Mouse (Mus musculus) layer of hippocampus, adult 9-11 months (tissue): ENCODE results near the gene Ralgapa2.

Source experiments
- DNase-seq: peaks from one replicate; pipeline ENCODE4 v3.0.0; 2022

Ralgapa2 gene

GRCm38 (mm10) chr2:146256321-146256875 lies 255.7 kb downstream of the Ralgapa2 start:
- peak; percentile 27 for DNase-seq

DNA sequence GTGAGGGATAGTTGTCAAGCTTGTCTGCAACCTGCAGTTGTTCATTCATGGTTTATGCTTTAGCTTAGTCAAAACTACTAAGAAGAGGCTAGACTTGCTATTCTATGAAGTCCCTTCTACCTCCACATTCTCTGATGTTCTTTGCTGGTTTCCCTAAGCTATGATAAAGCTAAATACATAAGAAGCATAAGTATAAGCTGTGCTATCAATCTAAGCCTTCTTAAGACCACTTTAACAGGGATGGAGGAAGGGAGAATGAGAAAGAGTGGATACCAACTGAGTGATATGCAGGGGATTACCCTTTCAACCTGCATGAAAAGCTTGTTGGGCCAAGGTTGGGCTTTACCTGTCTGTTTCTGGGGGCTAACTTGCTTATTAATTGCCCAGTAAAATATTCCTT lies 256.5 kb downstream of the Ralgapa2 start:
- no peak for DNase-seq

DNA sequence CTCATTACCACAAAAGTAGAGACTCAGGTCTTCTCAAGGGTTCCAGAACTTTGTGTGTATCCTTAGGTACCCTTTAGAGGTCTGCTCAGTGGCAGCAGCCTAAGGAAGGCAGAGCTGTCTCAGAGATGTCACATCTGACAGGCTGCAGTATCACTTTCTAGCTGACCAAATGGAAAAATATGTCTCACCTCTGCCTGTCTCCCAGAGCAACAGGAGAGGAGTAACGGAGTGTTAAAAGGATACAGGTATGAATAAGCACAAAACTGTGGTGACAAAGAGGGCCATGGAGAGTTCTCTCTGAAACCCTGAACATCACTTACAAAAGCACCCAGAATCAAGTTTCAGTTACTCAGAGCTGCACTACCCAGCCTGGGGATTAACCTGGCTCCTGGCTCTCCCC lies 257.8 kb downstream of the Ralgapa2 start:
- no peak for DNase-seq

GRCm38 (mm10) chr2:146250236-146250904 lies 261.8 kb downstream of the Ralgapa2 start:
- no peak for DNase-seq

DNA sequence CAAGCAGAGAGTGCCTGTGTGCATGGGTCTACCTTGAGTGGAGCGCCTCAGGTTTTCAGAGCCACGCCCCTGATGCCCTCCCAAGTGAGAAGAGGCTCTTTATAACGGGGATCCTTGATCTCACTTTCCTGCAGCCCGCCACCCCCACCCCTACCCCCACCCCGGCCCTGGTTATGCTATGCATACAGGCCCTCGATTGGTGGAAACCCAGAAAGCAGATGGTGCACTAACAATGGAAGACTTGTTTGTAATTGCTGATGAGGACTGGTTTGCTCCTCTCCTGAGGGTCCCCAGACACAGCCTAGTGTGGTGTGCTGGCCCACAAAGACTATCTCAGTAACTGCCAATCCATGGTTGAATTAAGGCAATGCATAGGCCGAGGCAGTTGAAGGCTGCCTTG lies 263.1 kb downstream of the Ralgapa2 start:
- no peak for DNase-seq

- DNase-seq = no peak
Measured at GRCm38 (mm10) chr2:146247576-146247975, 264.6 kb downstream of the Ralgapa2 start.

- DNase-seq = no peak
Measured at GRCm38 (mm10) chr2:146246409-146247075, 265.6 kb downstream of the Ralgapa2 start.

- DNase-seq = no peak
Measured at GRCm38 (mm10) chr2:146245401-146245800, 266.7 kb downstream of the Ralgapa2 start.

- DNase-seq = no peak
Measured at GRCm38 (mm10) chr2:146244049-146244448, 268.1 kb downstream of the Ralgapa2 start.

GRCm38 (mm10) chr2:146239196-146239747 lies 272.9 kb downstream of the Ralgapa2 start:
- DNase-seq = no peak

GRCm38 (mm10) chr2:146231485-146231884 lies 280.7 kb downstream of the Ralgapa2 start:
- DNase-seq = no peak

GRCm38 (mm10) chr2:146228435-146228834 lies 283.7 kb downstream of the Ralgapa2 start:
- DNase-seq = no peak

- no peak for DNase-seq
Measured at GRCm38 (mm10) chr2:146227646-146228045, 284.5 kb downstream of the Ralgapa2 start.

DNA sequence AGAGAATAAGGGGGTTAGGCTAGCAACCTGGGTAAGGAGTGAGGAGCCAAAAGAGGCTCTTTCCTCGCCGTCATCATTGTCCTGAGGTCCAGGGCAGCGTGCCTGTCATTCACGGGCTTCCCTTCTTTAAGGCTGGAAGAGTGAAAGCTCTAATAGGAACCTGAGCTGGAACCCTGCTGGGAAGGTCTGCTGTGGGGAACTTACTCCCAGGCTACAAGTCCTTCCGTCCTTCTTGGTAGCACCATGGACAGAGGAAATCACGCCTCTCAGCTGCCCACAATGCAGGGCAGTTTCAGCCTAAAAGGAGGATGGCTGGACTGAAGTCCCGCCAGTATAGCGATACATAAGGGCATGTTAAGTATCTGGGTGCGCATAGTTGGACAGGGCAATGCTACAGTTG lies 285.7 kb downstream of the Ralgapa2 start:
- no peak for DNase-seq

GRCm38 (mm10) chr2:146225818-146226217 lies 286.3 kb downstream of the Ralgapa2 start:
- no peak for DNase-seq

- no peak for DNase-seq
Measured at GRCm38 (mm10) chr2:146224141-146224540, 288.0 kb downstream of the Ralgapa2 start.

DNA sequence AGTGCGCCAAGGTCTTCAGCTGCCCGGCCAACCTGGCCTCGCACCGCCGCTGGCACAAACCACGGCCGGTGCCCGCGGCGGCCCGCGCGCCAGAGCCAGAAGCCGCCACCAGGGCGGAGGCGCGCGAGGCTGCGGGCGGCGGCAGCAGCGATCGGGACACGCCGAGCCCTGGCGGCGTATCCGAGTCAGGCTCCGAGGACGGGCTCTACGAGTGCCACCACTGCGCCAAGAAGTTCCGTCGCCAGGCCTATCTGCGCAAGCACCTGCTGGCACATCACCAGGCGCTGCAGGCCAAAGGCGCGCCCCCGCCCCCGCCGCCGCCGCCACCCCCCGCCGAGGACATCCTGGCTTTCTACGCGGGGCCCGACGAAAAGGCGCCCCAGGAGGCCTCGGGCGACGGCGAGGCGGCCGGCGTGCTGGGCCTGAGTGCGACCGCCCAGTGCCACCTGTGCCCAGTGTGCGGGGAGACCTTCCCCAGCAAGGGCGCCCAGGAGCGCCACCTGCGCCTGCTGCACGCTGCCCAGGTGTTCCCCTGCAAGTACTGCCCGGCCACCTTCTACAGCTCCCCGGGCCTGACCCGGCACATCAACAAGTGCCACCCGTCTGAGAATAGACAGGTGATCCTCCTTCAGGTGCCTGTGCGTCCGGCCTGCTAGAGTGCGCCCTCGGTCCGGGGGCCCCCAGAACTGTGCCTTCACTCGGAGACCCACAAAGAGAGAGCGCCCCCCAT lies 288.8 kb downstream of the Ralgapa2 start:
- no peak for DNase-seq

- no peak for DNase-seq
Measured at GRCm38 (mm10) chr2:146222279-146223175, 289.6 kb downstream of the Ralgapa2 start.

GRCm38 (mm10) chr2:146221929-146222278 lies 290.2 kb downstream of the Ralgapa2 start:
- DNase-seq = peak; percentile 36

- peak; percentile 39 for DNase-seq
Measured at GRCm38 (mm10) chr2:146221076-146221928, 290.8 kb downstream of the Ralgapa2 start, which contains the start of gene Insm1. TSS of gene Insm1 (plus strand) at chr2:146221921.

GRCm38 (mm10) chr2:146220591-146221075 lies 291.5 kb downstream of the Ralgapa2 start:
- DNase-seq = no peak
